Mouse (Mus musculus) megakaryocyte-erythroid progenitor cell, adult 5-6 weeks (primary cell): ENCODE measurements around the gene Gpr3. TPM values are rescaled to one million over a fixed set of nuclear protein-coding genes. Genes with fewer than 3 reads are reported as not detected.

Source experiments
- ATAC-seq: replicated peaks from 2 replicates; pipeline ENCODE4 v1.8.0; 2016; ENCODE audit warnings: mild to moderate bottlenecking, inconsistent platforms; ENCODE audit not compliant: severe bottlenecking, poor library complexity, low FRiP score, low TSS enrichment
- total RNA-seq, 2 experiments: library from RNA; stranded (forward) in 1 of 2; stranded (reverse) in 1 of 2; fragments of 200-1000, 215-1000 nt in 1 of 2; fragments of >200 nt in 1 of 2; fragmentation: Nextera tagmentation in 1 of 2; gene quantifications; 2 replicates each; pipeline ENCODE4 v1.2.3; 2014 to 2017

The Gpr3 gene
- total RNA-seq, 2 experiments from 2014 or later: not detected

- ATAC-seq: no peak
These were observed 10.1 kb downstream of the Gpr3 start for GRCm38 (mm10) chr4:133202254-133202653.

GRCm38 (mm10) chr4:133201006-133201771 lies 11.1 kb downstream of the Gpr3 start:
- peak; percentile 50; the same call in 1 of the 2 replicates for ATAC-seq

GRCm38 (mm10) chr4:133200343-133200742 lies 12.0 kb downstream of the Gpr3 start:
- ATAC-seq: no peak

GRCm38 (mm10) chr4:133199743-133200142 lies 12.6 kb downstream of the Gpr3 start:
- no peak for ATAC-seq

- no peak for ATAC-seq
These were observed 13.8 kb downstream of the Gpr3 start for GRCm38 (mm10) chr4:133198337-133199180.

GRCm38 (mm10) chr4:133197801-133198286 lies 14.5 kb downstream of the Gpr3 start:
- no peak for ATAC-seq

GRCm38 (mm10) chr4:133197355-133197754 lies 15.0 kb downstream of the Gpr3 start:
- ATAC-seq: no peak

- ATAC-seq: no peak
These were observed 15.5 kb downstream of the Gpr3 start for GRCm38 (mm10) chr4:133196852-133197251.

GRCm38 (mm10) chr4:133196136-133196535 lies 16.2 kb downstream of the Gpr3 start:
- no peak for ATAC-seq

GRCm38 (mm10) chr4:133195014-133195413 lies 17.3 kb downstream of the Gpr3 start:
- ATAC-seq: no peak

- no peak for ATAC-seq
These were observed 17.9 kb downstream of the Gpr3 start for GRCm38 (mm10) chr4:133194482-133194881.

- no peak for ATAC-seq
These were observed 22.9 kb downstream of the Gpr3 start for GRCm38 (mm10) chr4:133189396-133189795.

GRCm38 (mm10) chr4:133186856-133187255 lies 25.5 kb downstream of the Gpr3 start:
- no peak for ATAC-seq

- no peak for ATAC-seq
These were observed 26.4 kb downstream of the Gpr3 start for GRCm38 (mm10) chr4:133185893-133186292.

GRCm38 (mm10) chr4:133184898-133185665 lies 27.3 kb downstream of the Gpr3 start:
- ATAC-seq: no peak

GRCm38 (mm10) chr4:133184031-133184897 lies 28.1 kb downstream of the Gpr3 start:
- no peak for ATAC-seq

GRCm38 (mm10) chr4:133182439-133183033 lies 29.8 kb downstream of the Gpr3 start:
- ATAC-seq: no peak

- no peak for ATAC-seq
These were observed 33.1 kb downstream of the Gpr3 start for GRCm38 (mm10) chr4:133179258-133179657.
